Mouse (Mus musculus): ENCODE data around the gene Ndrg2.

DNA sequence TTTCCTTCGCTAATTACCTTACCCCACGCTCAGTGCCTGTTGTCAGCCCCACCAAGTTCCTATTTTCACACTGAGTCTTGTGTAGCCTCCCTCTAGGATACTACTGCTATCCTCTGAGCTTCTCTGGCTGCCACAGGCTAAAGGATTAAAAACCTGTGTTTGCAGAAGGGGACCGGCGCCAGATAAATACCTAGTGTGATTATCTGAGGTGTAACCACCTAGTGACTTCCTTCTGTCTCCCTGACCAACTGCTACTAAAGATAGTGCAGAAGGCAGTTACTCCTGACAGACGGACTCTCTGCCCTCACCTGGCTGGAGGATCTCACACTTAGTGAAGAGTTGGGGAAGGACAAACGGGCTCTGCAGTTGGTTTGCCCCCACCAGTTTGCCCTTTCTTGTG lies 17.9 kb downstream of the Ndrg2 start:
- TF ChIP-seq GATA1 (IDR thresholded peaks at IDR 0.05; ENCODE audit: borderline replicate concordance, low read length) (no peak), CTCF (IDR thresholded peaks at IDR 0.05; ENCODE audit: low read depth, low read length) (no peak)

Measured in G1E (cell line).